Mouse (Mus musculus) cerebellum, adult 9-11 months (tissue): ENCODE measurements around the gene Iqck.

Experiments
- DNase-seq: peaks from one replicate; pipeline ENCODE4 v3.0.0; 2022

Gene Iqck

DNA sequence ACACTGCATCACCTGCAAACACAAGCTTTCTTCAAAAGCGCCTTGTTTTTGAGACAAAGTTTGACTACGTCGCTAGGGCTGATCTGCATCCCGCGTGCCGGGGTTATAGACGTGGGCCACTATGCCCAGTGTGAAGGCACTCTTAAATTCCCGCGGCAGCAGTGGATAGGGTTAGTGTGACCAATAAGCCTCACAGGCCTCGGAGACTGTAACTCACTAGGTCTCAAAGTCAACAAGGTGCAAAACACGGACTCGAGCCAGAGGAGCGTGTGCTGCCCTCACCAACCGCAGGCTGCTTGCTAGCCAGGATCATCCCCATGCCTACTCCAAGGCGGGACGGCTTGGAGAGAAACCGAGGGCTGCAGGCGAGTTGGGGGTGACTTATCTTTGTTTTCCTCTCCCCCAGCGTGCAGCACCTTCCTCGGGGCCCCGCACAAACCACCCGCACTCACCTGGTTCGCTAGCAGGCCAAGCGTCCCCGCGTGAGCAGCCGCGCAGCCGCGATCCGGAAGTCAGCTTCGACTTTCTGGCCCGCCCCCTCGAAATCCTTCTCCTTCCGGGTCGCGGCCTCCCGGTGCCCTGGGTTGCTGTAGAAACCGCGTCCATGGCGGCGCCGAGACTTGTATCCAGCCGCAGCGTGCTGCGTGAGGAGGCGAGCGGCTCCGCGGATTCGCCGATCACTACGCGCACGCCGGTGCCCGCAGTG lies at the start of gene Iqck:
Gene Iqck (plus strand): TSS at position 582 of the 706 bp plus-strand sequence.
- DNase-seq, result peak; percentile 92

DNA sequence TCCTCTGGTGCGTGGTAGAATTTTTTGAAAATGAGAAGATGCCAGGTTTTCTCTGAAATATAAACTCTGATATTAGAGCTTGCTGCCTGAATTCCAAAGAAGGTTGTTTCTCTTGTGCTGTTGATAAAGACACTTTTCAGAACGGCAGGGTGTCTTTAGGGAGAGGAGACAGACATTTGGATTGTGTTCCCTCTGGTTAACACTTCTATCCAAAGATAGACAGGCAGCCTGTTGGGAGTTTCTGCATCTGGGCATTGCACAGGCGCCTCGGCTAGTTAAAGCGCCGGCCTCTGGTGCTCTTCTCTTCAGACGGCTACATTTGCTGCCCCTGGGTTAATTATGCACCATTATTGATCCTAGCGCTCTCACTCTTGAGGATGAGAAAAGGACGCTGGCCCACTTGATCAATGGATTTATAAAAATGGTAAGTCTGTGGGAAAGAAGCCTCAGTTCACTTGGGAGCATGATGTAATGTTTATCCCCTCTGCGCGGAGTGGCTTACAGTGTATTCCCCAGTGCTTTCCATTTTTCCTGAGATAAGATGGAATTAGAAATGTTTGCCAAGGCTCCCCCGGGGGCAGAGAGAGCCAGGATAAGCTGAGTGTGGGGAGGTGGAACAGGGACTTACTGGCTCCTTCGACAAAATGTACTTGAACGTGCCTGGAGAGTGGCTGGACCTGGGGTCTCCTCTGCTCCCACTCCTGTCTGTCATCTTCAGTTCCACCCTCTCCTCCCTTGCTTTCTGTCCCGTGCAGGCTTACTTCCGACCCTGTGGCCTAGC lies 48.7 kb upstream of the Iqck start:
- DNase-seq, result no peak

DNA sequence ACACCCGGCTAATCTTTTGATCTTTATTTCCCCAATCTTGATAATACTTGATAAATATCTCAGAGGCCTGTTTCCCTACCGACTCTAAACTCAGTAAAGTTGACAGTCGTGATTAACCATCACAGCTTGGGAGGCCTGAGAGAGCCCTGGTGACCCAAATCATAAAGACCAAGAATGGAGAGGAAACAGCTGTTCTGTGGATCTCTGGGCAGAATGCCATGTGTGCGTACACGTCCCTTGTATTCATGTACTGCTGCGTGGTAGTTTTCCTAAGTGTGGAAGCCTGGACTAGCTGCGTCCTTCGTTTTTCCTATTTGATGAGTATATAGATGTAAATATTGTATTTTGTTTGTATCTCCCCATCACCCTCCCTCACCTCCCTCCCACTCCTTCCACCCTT lies 47.7 kb upstream of the Iqck start:
- no peak for DNase-seq

DNA sequence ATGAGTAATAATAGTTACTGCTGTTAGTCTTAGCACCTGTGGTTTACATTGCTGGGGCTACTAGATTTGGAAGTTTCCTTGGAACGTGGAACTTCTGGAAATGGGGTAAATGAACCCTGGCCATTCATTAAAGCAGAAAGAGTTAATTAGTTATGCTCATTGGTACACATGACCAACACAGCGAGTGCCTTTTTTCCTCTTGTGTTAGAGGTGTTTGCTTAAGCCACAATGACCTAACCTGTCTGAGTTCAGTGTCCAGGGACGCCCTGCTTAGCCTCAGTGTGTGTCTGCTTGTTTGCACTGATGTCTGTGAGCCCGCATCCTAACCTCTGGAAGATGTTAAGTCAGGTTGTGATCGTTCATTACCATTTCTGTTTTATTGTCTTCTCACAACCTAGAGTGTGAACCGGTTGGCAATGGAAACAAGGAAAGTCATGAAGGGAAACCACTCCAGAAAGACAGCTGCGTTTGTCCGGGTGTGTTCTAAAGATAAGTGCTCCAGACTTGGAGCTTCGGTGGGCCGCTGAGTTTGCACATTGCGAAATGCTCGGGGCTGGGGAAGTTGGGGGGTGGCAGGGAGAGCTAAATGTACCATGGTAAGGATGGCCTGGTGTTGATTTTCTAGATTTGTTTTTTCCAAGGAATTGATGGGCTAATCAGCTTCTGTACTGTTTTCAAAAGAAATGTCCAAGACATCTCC lies 44.0 kb upstream of the Iqck start:
- DNase-seq, result no peak

DNA sequence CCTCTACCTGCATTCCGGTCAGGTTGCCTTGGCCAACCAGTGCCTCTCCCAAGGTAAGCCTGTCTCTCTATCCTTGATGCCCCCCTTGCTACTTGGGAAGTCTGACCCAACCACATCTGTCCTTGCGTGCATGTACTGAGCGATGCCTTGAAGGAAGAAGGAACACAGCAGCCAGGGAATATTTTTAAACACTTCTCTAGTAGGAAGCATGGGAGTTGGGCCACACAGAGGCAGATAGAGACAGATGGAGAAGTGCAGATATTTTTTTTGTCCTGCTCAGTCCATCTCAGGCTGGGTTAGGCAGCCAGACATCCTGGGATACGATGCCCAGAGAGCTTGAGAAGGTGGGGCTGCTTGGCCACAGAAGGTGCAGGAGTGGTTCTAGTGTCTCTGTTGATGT lies 42.0 kb upstream of the Iqck start:
- no peak for DNase-seq

DNA sequence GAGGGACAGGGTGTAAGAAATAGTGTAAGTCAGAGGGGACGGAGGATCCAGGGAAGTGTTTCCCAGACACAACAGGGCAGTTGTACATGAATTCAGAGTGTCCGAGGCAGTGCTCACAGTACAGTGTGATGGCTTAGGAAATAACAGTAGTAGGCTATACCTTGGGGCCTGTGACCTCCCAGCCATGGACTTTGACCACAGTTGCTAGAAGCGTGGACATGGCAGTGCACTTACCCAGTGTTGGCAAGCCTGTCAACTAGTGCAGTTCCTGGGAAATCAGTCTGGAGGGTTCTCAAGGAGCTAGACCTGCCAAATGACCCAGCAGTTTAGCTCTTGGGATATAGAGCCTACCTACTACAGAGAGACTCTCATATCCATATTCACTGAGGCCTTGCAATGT lies 39.3 kb upstream of the Iqck start:
- no peak for DNase-seq

DNA sequence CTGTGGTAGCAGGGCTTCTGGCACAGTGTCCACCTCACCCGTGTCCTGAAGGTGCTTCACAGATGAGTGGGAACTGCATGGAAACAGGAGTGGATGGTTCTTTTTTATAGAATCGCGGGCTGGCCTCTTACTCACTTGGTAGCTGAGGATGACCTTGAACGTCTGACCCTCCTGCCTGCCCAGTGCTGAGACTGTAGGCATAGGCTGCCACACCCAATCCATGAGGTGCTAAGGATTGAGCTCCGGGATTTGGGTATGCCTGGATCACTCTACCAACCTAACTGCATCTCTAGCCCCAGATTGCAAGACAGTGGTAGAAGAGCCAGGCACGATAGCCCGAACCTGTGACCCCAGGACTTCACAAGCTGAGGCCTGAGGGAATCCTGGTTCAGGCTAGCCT lies 37.8 kb upstream of the Iqck start:
- DNase-seq, result no peak

DNA sequence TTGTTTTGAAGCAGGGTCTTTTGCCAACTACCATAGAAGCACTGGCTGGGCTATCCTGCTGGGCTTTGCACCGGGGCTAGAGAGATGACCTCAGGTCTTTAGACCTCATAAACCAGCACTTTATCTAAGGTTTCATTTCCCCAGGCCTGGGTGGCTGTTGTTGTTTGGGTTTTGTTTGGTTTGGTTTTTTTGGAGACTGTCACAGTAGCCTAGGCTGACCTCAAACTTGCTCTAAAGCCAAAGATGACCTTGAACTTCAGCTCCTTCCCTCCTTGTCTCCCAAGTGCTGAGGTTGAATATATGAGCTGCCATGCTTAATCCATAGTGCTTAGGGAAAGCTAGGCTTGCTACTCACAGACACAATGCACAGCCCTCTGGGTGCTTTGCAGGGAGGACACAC lies 35.9 kb upstream of the Iqck start:
- no peak for DNase-seq

DNA sequence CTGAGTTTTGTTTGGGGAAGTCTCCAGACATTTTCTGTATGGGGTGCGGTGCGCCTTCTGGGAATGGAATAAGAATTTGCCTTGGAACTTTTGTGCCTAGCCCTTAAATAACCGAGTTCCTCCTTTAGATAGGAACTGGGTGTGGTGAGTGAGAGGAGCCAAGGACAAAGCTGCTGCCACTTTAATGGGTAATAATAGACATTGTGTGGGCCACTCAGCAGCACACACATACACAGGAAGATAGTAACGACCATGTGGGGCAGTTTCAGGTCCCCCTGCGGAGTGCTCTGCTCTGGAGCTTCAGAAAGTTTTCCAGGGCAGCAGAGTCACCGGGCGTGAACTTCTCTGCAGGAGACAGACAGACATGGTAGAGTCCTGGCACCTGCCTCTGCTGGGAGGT lies 34.2 kb upstream of the Iqck start:
- DNase-seq, result no peak

DNA sequence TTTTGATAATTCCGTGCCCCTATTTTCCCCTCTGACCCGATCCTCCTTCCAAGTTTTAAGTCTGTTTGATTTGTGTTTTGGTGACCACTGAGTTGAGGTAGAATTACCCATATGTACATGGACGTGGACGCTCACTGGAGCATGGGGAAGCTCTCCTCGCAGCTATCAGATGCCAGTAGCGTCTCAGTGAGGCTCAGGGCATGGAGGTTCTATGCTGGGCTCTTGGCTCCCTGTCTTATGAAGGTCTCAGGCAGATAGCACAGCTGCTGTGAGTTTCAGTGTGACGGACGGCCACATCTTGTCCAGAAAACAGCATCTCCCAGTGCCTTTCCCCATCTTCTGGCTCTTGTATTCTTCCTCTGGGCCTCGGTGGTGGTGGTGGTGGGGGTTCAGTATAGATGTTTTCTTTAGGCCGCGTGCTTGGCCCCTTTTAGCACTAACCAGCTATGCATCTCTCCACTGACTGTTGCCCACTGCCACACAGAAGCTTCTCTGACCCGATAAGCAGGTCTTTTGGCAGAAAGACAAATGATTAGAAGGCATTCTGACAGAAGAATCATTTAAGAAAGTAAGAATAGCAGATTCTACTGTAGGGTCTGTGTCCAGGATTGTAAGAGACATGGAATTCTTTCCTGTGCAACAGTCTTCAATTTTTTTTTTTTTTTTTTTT lies 33.5 kb upstream of the Iqck start:
- no peak for DNase-seq

DNA sequence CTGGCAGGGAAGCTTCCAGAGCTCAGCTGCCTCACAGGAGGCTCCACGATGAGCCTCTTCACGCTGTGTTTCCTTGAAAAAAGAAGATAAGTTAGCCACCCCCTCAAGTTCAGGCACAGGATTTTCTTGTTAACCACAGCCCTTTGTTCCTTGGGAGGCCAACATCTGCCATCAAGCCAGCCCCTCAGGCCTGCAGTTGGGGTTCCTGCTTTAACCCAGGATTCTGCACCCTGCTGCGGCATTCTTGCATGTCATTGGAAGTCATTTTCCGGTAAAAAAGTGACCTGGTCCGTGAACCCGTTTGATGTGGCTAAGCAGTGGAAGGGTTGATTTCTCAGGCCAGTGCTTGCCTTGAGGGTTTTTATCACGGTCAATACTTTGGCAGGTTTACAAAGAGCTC lies 31.1 kb upstream of the Iqck start:
- no peak for DNase-seq

DNA sequence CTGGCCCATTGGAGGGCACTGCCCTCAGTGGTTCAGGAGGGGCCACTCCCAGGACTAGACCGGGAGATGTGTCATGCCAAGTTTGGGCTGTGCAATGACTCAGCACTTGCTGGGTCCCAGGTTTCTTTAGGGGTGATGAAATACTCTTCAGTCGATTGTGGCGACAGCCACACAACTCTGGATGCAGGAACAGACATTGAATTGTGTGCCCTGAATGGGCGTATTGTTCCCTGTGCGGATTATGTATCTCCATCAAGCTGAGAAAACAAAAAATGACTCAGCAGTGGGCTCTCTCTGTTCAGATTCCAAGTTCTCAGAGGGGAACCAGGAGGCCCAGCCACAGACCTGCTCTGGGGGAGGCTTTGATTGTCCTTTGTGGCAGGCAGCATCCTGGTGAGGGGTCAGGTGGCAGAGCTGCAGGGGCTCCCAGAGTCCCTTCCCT lies 27.6 kb upstream of the Iqck start:
- DNase-seq, result peak; percentile 47

DNA sequence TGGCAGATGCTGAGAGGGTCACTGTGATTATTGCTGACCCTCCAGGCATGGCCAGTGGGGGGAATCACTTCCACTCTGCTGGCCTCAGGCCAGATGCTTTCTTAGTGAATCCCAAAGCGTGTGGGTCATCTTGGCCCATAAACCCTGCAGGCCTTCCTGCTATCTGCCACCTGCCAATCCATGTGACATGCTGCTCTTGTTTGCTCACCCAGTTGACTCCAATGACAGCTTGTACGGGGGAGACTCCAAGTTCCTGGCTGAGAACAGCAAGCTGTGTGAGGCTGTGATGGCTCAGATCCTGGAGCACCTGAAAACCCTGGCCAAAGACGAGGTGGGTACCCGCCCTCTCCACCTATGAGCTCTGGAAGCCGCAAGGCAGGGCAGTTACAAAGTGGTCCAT lies 17.7 kb upstream of the Iqck start:
- DNase-seq, result peak; percentile 74

DNA sequence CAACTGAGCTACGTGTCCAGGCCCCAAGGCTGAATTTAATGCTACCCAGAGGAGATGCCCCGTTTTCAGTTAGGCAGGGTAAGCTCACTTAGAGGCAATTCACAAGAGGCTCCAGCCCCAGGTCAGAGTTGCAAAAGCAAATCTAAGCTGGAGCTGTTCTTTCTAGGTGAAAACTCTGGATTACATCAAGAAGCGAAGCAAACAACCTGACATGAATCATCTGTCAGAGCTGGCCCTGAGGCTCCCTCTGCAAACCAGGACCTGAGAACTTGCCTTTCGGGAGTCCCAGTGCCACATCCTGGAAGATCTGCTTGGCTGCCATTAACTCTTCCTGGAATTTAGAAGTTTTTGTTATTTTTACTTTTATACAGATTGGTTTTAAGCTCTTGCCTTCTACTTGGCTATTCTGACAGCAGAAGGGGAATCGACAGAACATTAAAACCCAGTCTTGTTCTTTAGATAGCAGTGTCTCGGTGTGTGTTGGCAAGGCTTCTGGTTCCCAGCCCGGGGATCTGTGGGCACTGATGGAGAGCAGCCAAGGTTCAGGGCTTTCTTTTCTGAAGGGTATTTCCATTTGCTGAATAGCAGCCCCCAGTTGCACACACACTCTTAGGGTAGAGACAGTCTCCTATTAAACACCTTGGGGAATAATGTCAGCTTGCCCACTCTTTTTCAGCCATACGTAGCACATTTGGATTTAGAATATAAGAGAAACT lies 14.4 kb upstream of the Iqck start:
- peak; percentile 57 for DNase-seq

DNA sequence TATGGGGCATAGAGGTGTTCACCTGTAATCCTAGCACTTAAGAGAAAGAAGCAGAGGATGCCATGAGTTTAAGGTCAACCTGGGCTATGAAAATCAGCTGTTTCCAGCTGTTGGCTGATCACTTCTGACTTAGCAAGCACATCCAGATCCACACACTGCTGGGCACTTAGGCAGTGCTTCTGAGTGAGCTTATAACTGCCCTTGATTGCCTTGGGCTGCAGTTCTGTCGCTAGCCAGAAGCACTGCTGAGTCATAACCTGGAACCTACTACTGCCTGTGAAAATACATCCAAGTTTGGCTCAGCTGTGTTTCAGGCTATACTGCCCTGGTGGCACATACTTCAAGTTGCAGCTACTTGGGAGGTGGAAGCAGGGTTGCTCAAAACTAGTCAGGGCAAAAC lies 13.8 kb upstream of the Iqck start:
- no peak for DNase-seq

DNA sequence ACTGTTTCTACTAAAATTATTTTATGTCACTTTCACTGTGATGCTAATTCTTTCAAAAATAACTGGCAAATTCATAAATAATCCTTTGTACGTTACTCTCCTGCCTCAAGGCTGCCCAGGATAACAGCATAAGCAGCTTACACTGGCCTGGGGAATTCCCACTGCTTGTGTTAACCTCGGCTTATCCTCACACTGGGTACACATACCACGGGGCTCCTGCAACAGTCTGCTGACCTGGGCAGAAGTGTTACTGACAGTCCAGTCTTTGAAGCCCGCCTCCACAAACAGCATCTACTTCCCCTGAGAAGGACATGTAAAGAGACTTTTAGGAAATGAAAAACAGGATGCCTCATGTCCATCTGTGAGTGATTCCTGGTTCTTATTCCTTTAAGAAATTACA lies 12.6 kb upstream of the Iqck start:
- no peak for DNase-seq

DNA sequence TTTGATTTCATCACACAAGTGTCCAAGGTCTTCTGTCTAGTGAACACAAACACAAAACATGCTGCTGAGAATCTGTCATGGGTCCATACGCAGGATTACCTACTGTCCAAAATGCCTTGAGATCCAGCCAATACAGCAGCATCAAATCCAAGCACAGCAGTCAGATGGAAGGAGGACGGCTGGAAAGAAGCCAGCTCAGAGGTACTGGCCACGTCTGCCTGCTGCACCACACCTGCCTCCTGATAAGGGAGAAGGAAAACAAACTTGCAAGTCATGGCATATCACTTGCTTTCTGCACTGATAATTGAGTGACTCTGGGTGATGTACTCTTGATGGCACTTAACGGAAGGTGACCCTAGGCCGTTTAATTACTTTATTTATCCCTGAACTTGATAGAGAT lies 10.4 kb upstream of the Iqck start:
- peak; percentile 15 for DNase-seq

DNA sequence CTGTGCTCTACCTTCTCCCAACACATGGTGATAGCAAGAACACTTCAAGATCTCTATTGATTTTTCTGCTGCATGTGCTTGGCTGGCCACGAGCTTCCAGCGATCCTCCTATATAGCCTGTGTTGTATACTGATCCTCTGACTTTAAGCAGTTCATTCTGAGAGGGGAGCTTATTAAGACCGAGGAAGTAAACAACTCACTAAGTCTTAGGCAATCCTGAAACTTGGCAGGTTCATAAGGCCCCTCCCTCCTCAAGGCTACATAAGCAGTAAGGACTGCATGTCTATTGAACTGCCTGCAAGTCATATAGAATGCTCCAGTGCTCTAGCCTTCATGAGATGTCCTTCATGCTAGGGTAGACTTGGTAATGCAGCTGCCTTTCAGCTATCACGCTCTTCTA lies 9.2 kb upstream of the Iqck start:
- DNase-seq, result peak; percentile 1

DNA sequence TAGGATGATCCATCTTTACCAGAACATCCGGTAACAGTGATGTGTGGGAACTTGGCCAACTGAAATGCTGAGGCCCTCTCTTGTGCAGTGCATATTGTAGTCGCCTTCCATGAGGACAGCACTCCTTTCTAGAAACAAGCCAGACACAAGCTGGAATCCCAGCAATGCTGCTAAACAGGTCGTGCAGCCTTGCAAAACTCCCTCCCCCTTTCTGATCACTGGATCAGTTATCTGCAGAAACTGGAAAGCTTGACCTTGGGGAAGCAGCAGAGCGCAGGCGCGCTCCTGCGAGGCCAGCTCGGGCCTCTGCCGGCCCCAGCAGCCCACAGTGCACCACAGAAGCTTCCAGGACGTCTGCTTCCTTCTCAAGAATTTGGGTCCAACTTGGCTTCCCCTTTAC lies 6.8 kb upstream of the Iqck start:
- peak; percentile 2 for DNase-seq

DNA sequence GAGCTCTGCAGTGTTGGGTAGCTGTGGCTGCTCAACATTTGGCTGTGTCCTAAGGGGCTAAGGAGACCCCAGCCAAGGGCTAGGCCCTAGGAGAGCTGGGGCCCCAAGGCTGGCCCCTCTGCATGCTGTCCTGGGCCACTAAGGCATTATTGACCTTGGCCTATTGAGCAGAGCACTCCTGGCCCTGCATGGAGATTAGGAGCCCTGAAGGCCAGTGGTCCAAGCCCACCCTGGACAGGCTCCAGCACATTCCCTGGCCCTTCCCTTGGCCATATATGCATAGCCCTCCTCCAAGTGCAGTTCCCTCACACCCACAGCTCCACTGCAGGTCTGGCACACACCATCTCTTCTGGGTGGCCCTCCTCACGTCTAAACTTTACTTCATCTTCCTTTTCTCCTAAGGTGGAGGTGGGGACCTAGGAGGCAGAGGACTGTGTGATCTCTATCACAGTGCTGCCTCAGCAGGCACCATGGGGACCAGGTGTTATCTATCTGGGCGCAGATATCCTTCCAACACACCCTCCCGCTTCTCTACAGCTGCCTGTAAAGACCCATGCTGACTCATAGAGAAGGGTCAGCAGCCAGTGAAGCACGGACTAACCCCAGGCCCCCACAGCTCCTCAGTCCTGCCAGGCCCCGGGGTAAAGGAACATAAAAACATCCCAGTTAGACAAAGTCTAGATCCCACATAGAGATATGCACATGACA lies 5.9 kb upstream of the Iqck start:
- DNase-seq, result peak; percentile 13

DNA sequence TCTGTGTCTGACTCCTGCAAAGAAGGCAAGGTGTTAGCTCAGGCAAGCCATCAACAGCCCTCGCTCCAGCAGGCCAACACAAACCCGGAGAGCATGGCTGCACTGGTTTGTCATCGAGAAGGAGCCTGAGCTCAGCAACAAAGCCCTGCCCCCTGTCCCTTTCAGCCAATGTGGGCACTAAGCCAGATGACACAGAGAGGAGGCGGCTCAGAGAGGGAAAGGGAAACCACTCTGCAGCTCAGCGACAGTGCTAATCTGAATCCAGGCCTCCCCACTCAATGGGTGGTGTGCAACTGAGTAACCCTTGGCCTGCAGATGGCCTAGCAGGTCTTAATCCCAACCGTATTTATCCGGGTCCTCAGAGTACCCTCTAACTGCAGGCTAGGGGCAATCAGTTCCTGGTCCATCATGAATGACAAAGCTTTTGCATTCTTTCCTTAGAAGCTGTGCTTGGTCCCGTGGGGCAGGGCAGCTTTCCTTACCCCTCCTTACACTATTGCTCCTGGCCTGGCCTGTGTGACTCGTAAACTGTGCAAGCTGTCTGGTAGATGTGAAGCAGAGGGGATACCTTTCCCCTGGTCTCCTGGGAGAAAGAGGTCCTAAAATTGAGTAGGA lies 4.8 kb upstream of the Iqck start:
- no peak for DNase-seq

DNA sequence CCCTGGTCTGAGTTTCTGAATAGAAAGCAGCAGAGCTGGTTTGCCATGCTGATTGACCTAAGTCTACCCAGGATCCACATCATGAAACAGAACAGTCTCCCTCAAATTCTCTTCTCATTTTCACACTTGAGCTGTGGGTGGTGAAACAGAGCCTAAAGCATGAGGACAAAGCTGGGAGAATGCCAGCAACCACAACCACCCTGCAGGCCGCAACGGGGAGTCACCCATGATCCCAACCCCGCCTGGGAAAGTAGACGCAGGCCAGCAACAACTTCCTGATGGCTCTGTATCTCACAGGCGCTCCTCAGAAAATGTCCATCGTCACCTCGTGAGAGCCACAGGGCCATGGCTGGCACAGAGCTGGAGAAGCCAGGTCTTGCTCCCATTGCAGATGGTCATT lies 4.0 kb upstream of the Iqck start:
- DNase-seq, result no peak
